Mouse (Mus musculus) heart, embryonic 16.5 days (tissue): ENCODE data around the gene Slc36a4. TPM values are rescaled to one million over a fixed set of nuclear protein-coding genes. Genes with fewer than 3 reads are reported as not detected.

Source experiments
- ATAC-seq: fragments of 200-750 bp; cut with Nextera tagmentation; replicated peaks from 2 replicates; pipeline ENCODE4 v1.8.0; 2017; ENCODE audit warnings: moderate number of reproducible peaks; ENCODE audit not compliant: insufficient read depth, low FRiP score; ENCODE audit errors: extremely low read depth
- H3K27ac ChIP-seq: fragments of 300-500 bp; sonication (generic); 2 replicates; pipeline ENCODE4 v1.5.1; 2014; ENCODE audit warnings: mild to moderate bottlenecking, low read length, control low read depth, moderate library complexity
- H3K27me3 ChIP-seq: fragments of 300-500 bp; sonication (generic); 2 replicates; pipeline ENCODE4 v1.6.1; 2014; ENCODE audit warnings: low read length, mixed read lengths; ENCODE audit not compliant: control insufficient read depth, insufficient read depth
- H3K36me3 ChIP-seq: fragments of 300-500 bp; sonication (generic); 2 replicates; pipeline ENCODE4 v1.6.1; 2014; ENCODE audit not compliant: control insufficient read depth, insufficient read depth
- H3K4me1 ChIP-seq: fragments of 300-500 bp; sonication (generic); 2 replicates; pipeline ENCODE4 v1.6.1; 2014; ENCODE audit warnings: low read length, mixed read lengths; ENCODE audit not compliant: control insufficient read depth, insufficient read depth
- H3K4me2 ChIP-seq: fragments of 300-500 bp; sonication (generic); 2 replicates; pipeline ENCODE4 v1.6.1; 2014; ENCODE audit warnings: low read depth, mild to moderate bottlenecking, control low read depth, low read length
- H3K4me3 ChIP-seq: fragments of 300-500 bp; sonication (generic); 2 replicates; pipeline ENCODE4 v1.5.1; 2014; ENCODE audit warnings: mild to moderate bottlenecking, control low read depth, low read length
- H3K9ac ChIP-seq: fragments of 300-500 bp; sonication (generic); 2 replicates; pipeline ENCODE4 v1.6.1; 2014; ENCODE audit warnings: low read length, control low read depth
- H3K9me3 ChIP-seq: fragments of 300-500 bp; sonication (generic); replicated peaks from 2 replicates; pipeline ENCODE4 v1.6.1; 2016; ENCODE audit warnings: low read length; ENCODE audit not compliant: control insufficient read depth
- WGBS: fragments of 180-500 bp; shearing (Covaris S2); extraction: QIAGEN DNeasy Blood & Tissue Kit; methylation state at CpG from one replicate; pipeline ENCODE4 v1.1.7; 2014; 5-methylcytosine and 5-hydroxymethylcytosine counted together
- polyA plus RNA-seq: library from polyadenylated mRNA; unstranded; fragments of >200 nt; fragmentation: Nextera tagmentation; extraction: Ambion mirVana; gene quantifications from 2 replicates; pipeline ENCODE4 v1.2.1, GENCODE M21; 2015

Gene Slc36a4
- polyA plus RNA-seq, 1 experiment from 2014 or later: 7.7 TPM

- no peaks in the 10 kb centered on the region for H3K36me3 ChIP-seq
- H3K4me2 ChIP-seq: no peak overlapping the region
- no peak overlapping the region for H3K4me3 ChIP-seq
- no peaks in the 10 kb centered on the region for H3K27me3 ChIP-seq
- no peak overlapping the region for H3K27ac ChIP-seq
- H3K9me3 ChIP-seq: no peaks in the 10 kb centered on the region
- ATAC-seq: no peak
- H3K9ac ChIP-seq: no peak overlapping the region
- WGBS: 83% methylated on average over 12 of the region's 12 CpGs
- H3K4me1 ChIP-seq: no peaks in the 10 kb centered on the region
These were observed 63.2 kb downstream of the Slc36a4 start for GRCm38 (mm10) chr9:15772766-15773165.

GRCm38 (mm10) chr9:15773426-15773825, 63.9 kb downstream of the Slc36a4 start:
- Histone ChIP-seq H3K4me3 (no peak overlapping the region), H3K27me3 (no peaks in the 10 kb centered on the region), H3K9ac (no peak overlapping the region), H3K4me1 (no peaks in the 10 kb centered on the region), H3K4me2 (no peak overlapping the region), H3K9me3 (no peaks in the 10 kb centered on the region), H3K27ac (no peak overlapping the region), H3K36me3 (no peaks in the 10 kb centered on the region)
- no peak for ATAC-seq
- WGBS: 56% methylated on average over 3 of the region's 4 CpGs

DNA sequence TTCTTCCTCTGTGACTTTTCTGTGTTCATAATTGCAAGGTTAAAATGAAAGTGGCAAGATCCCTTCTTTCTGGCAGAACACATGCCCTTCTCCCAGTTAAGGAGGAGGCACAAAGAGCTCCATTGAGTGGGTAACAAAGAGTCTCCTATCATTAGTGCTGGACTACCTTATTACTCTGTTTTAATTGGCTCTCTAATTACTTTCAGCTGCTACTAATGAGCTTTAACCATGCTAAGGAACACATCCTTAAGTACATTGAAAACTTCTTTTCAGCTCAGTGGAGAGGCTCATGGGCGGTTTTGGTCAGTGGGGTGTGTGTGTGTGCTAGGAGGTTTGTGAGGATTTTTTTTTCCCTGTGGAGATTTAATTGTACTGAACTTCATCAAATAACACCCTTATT, 65.4 kb downstream of the Slc36a4 start:
- 84% methylated on average over 1 of the region's 1 CpGs for WGBS
- Histone ChIP-seq H3K9ac (no peak overlapping the region), H3K9me3 (no peaks in the 10 kb centered on the region), H3K4me1 (no peaks in the 10 kb centered on the region), H3K27ac (no peak overlapping the region), H3K36me3 (no peaks in the 10 kb centered on the region), H3K27me3 (no peaks in the 10 kb centered on the region), H3K4me2 (no peak overlapping the region), H3K4me3 (no peak overlapping the region)
- no peak for ATAC-seq

DNA sequence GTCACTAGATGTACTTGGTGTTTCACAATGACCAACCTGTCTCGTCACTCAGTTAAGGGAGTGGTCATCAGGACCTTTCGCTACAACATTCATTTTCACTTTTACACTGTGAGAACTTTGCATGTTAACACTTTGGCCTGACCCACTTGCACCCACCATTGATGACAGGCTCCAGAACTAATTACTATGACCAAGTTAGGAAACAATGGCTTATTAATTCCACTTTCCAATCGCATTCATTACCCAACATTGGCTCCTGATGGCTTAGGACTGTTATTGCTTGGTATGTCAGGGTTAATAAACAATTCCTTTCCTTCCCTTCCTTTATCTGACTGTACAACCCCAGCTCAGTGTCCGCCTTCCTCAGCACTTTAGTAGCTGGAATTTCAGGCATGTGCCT, 72.4 kb downstream of the Slc36a4 start:
- H3K9ac ChIP-seq: no peak overlapping the region
- H3K9me3 ChIP-seq: no peaks in the 10 kb centered on the region
- H3K36me3 ChIP-seq: no peaks in the 10 kb centered on the region
- no peaks in the 10 kb centered on the region for H3K27me3 ChIP-seq
- H3K27ac ChIP-seq: no peak overlapping the region
- H3K4me3 ChIP-seq: no peak overlapping the region
- ATAC-seq: no peak
- H3K4me2 ChIP-seq: no peak overlapping the region
- H3K4me1 ChIP-seq: peaks cover 2% of the 10 kb centered on the region; the same call in 1 of the 2 replicates
- 45% methylated on average over 4 of the region's 4 CpGs for WGBS

GRCm38 (mm10) chr9:15786192-15786591, 76.7 kb downstream of the Slc36a4 start:
- WGBS: 55% methylated on average over 3 of the region's 3 CpGs
- Histone ChIP-seq H3K27me3 (no peaks in the 10 kb centered on the region), H3K4me2 (no peak overlapping the region)

DNA sequence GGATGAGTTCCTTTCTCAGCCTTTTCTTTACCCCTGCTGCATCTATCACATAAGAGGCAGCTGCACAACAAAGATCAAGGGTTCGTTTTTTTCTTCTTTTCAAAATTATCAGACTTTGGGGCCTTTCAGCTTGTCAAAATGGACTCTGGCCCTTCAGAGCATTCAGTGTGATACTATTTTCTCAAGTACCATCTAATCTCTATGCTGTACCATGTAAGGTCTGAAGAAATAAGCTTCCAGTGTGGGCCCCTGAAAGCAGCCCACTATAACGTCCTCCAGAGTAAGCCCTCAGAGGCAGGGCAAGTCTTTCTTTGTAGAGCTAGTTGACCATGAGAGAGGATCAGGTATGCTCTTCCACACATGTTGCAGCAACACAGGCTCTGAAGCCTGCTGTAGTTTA, 77.1 kb downstream of the Slc36a4 start:
- H3K27ac ChIP-seq: no peak overlapping the region
- no peak overlapping the region for H3K4me3 ChIP-seq
- H3K9ac ChIP-seq: no peak overlapping the region
- 49% methylated on average over 2 of the region's 2 CpGs for WGBS
- no peaks in the 10 kb centered on the region for H3K36me3 ChIP-seq
- no peaks in the 10 kb centered on the region for H3K9me3 ChIP-seq
- H3K27me3 ChIP-seq: no peaks in the 10 kb centered on the region
- ATAC-seq: no peak
- peaks cover 2% of the 10 kb centered on the region; the same call in 1 of the 2 replicates for H3K4me1 ChIP-seq
- no peak overlapping the region for H3K4me2 ChIP-seq

More at GRCm38 (mm10) chr9:15786192-15786591, 76.7 kb downstream of the Slc36a4 start:
- no peaks in the 10 kb centered on the region for H3K9me3 ChIP-seq
- peaks cover 2% of the 10 kb centered on the region; the same call in 1 of the 2 replicates for H3K4me1 ChIP-seq
- H3K27ac ChIP-seq: no peak overlapping the region
- H3K9ac ChIP-seq: no peak overlapping the region
- H3K4me3 ChIP-seq: no peak overlapping the region
- no peak for ATAC-seq
- H3K36me3 ChIP-seq: no peaks in the 10 kb centered on the region

- no peaks in the 10 kb centered on the region for H3K36me3 ChIP-seq
- WGBS: 82% methylated on average over 9 of the region's 9 CpGs
- ATAC-seq: no peak
These were observed 82.5 kb downstream of the Slc36a4 start for GRCm38 (mm10) chr9:15792076-15792475.

More at GRCm38 (mm10) chr9:15792076-15792475, 82.5 kb downstream of the Slc36a4 start:
- Histone ChIP-seq H3K4me3 (no peak overlapping the region), H3K27ac (no peak overlapping the region), H3K9me3 (no peaks in the 10 kb centered on the region), H3K9ac (no peak overlapping the region), H3K4me2 (no peak overlapping the region), H3K27me3 (no peaks in the 10 kb centered on the region), H3K4me1 (0 out of 2 replicates have a peak, but pooled peaks cover 2% of the 10 kb centered on the region)

Other genes with a start within 250 kb of the Slc36a4 start
- 1.5 TPM in 2 replicates for gene Smco4, start 216.3 kb upstream of the Slc36a4 start, polyA plus RNA-seq
- 1.5 and 2.5 TPM in 2 replicates for gene Deup1, start 81.8 kb upstream of the Slc36a4 start, polyA plus RNA-seq
- gene Mtnr1b, start 164.8 kb downstream of the Slc36a4 start, polyA plus RNA-seq: not detected in 2 replicates